Comparison of ENCODE assay signal across 19 mouse cellular contexts in the genomic region with DNA sequence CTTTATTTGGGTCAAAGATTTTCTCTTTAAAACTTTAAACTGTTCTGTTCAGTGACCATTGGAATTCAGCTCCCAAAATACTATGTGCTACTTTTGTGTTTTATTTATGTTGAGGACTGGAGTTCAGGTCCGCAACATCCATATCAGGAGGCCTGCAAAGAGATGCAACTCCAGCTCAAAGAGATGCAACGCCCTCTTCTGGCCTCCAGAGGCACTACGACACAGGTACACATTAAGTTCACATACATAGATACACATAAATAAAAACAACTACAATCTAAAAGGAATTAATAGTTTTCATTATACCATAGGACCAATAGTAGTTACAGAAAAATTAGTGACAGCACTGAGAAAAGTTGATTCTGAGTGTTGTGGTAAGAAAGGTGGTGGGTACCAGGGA.
DNase-seq lines count a peak whose midpoint lies in the region; ATAC-seq and TF ChIP-seq lines count a peak whose summit lies in the region.
"Had no signal": no experiment of that assay in that cellular context is flagged by ENCODE, and none has a peak within 500 bp of the region (broad histone marks: within the 10 kb centered on the region; RNA-seq: fewer than 3 reads in every experiment).

No protein-coding gene starts in this region.

- H3K27me3 ChIP-seq in testis, adult 2 months (ENCODE audit: control insufficient read depth, insufficient read depth, low read length), result no peaks in the 10 kb centered on the region
- H3K27me3 ChIP-seq: forebrain, embryonic 12.5 days; heart, embryonic 13.5 days; kidney, embryonic 15.5 days; limb, embryonic 13.5 days had no signal

- no peak for TF ChIP-seq POLR2A in testis, adult 2 months (IDR thresholded peaks at IDR 0.05; ENCODE audit: control insufficient read depth, low read depth, low read length)

- ATAC-seq in granulocyte monocyte progenitor cell, adult 5-6 weeks (replicated peaks; ENCODE audit: poor library complexity, severe bottlenecking), result no peak
- ATAC-seq: inflammation-experienced regulatory T-cells, adult 6 months had no signal

- H3K27ac ChIP-seq in left cerebral cortex, adult 2 months, result no peak overlapping the region
- no peak overlapping the region for H3K27ac ChIP-seq in testis, adult 2 months (ENCODE audit: control insufficient read depth, insufficient read depth, low read depth, low read length)
- H3K27ac ChIP-seq: forebrain, embryonic 12.5 days; heart, embryonic 13.5 days; hindbrain, embryonic 10.5 days; kidney, embryonic 15.5 days; limb, embryonic 13.5 days had no signal

- intact Hi-C loops in left cerebral cortex, adult 2 months (cut with DNase I), result no loop called here
- intact Hi-C loops in left cerebral cortex, postnatal 14 days (cut with DNase I), result no loop called here

- H3K4me1 ChIP-seq in testis, adult 2 months (ENCODE audit: control insufficient read depth, insufficient read depth, low read length), result no peaks in the 10 kb centered on the region
- H3K4me1 ChIP-seq: forebrain, embryonic 12.5 days; hindbrain, embryonic 10.5 days; kidney, embryonic 15.5 days had no signal

- TF ChIP-seq CTCF in left cerebral cortex, adult 2 months (IDR thresholded peaks at IDR 0.05), result peak; percentile 4; the same call in 1 of the 2 replicates
- TF ChIP-seq CTCF in testis, adult 2 months (IDR thresholded peaks at IDR 0.05; ENCODE audit: control insufficient read depth, insufficient read depth, insufficient replicate concordance, low read depth, low read length), result peak; percentile 5; the same call in 1 of the 2 replicates

- H3K36me3 ChIP-seq in testis, adult 2 months (ENCODE audit: control insufficient read depth, insufficient read depth, low read length), result no peaks in the 10 kb centered on the region
- H3K36me3 ChIP-seq: forebrain, embryonic 12.5 days; heart, embryonic 13.5 days; hindbrain, embryonic 10.5 days; kidney, embryonic 15.5 days; limb, embryonic 13.5 days had no signal

- peak; percentile 48 for DNase-seq in heart, adult 11 months
- DNase-seq in heart, postnatal 4 days, result no peak
- DNase-seq in left cerebral cortex, adult 2 months (ENCODE audit: extremely low spot score in 1 of 2, low spot score in 2 of 2), result no peak
- no peak for DNase-seq in left cerebral cortex, postnatal 14 days (ENCODE audit: low spot score in 2 of 2)
- no peak for DNase-seq in testis, postnatal 14 days (ENCODE audit: low spot score)
- DNase-seq in right cerebral cortex, postnatal 36 days (ENCODE audit: low spot score in 2 of 2), result no peak
- DNase-seq: adrenal gland, adult 2 months; cerebellum, adult 11 months; cerebellum, postnatal 25 days; gastrocnemius, postnatal 36 days; right cerebral cortex, postnatal 14 days had no signal

- no peak overlapping the region for H3K4me3 ChIP-seq in left cerebral cortex, adult 2 months
- H3K4me3 ChIP-seq in testis, adult 2 months (ENCODE audit: control insufficient read depth, low read depth, low read length), result no peak overlapping the region
- H3K4me3 ChIP-seq: forebrain, embryonic 12.5 days; heart, embryonic 13.5 days; hindbrain, embryonic 10.5 days; kidney, embryonic 15.5 days; limb, embryonic 13.5 days had no signal
